Mouse (Mus musculus) heart, postnatal 36 days (tissue): ENCODE results near the gene Phyhipl. TPM values are rescaled to one million over a fixed set of nuclear protein-coding genes. Genes with fewer than 3 reads are reported as not detected.

ENCODE experiments used
- DNase-seq, 2 experiments: peaks; one replicate each; pipeline ENCODE4 v3.0.0; 2021 to 2022
- intact Hi-C: fragments of 180-260 bp; cut with DNase I; formaldehyde crosslinking; loops from one replicate; pipeline ENCODE4 v1.15.1; 2025
- total RNA-seq, 2 experiments: library from RNA; stranded (reverse); gene quantifications; 2 replicates each; pipeline ENCODE4 v1.2.3; 2021

Gene Phyhipl
- total RNA-seq, 2 experiments from 2014 or later, result not detected

GRCm38 (mm10) chr10:70537694-70538093 is 118.1 kb downstream of the Phyhipl start:
- intact Hi-C loops, result loop anchor here (5.0 kb wide), 1 partner anchor 90 kb away; no protein-coding TSS in a partner anchor
- DNase-seq, result no peak

GRCm38 (mm10) chr10:70535401-70535800 is 120.4 kb downstream of the Phyhipl start:
- no peak for DNase-seq
- intact Hi-C loops, result loop anchor here (5.0 kb wide), 1 partner anchor 88 kb away; no protein-coding TSS in a partner anchor

- no peak for DNase-seq
- intact Hi-C loops, result no loop called here
Observed at GRCm38 (mm10) chr10:70534571-70534970, 121.2 kb downstream of the Phyhipl start.

- intact Hi-C loops, result no loop called here
- DNase-seq, result no peak
Observed at GRCm38 (mm10) chr10:70533986-70534385, 121.8 kb downstream of the Phyhipl start.

GRCm38 (mm10) chr10:70533301-70533781 is 122.4 kb downstream of the Phyhipl start:
- peak; percentile 18 to 38 for DNase-seq
- intact Hi-C loops, result no loop called here

GRCm38 (mm10) chr10:70532249-70532648 is 123.5 kb downstream of the Phyhipl start:
- intact Hi-C loops, result no loop called here
- DNase-seq, result no peak

- intact Hi-C loops, result no loop called here
- no peak for DNase-seq
Observed at GRCm38 (mm10) chr10:70530185-70530823, 125.5 kb downstream of the Phyhipl start.

GRCm38 (mm10) chr10:70521379-70521778 is 134.4 kb downstream of the Phyhipl start:
- intact Hi-C loops, result no loop called here
- DNase-seq, result no peak

GRCm38 (mm10) chr10:70520143-70521131 is 135.3 kb downstream of the Phyhipl start:
- DNase-seq, result peak; percentile 30 to 45
- intact Hi-C loops, result no loop called here

- DNase-seq, result peak in 1 of 2 experiments; percentile 0
- intact Hi-C loops, result no loop called here
Observed at GRCm38 (mm10) chr10:70519640-70520099, 136.1 kb downstream of the Phyhipl start.

GRCm38 (mm10) chr10:70516661-70517060 is 139.1 kb downstream of the Phyhipl start:
- DNase-seq, result no peak
- intact Hi-C loops, result no loop called here

- DNase-seq, result no peak
- intact Hi-C loops, result no loop called here
Observed at GRCm38 (mm10) chr10:70514848-70515247, 140.9 kb downstream of the Phyhipl start.

GRCm38 (mm10) chr10:70507880-70508279 is 147.9 kb downstream of the Phyhipl start:
- DNase-seq, result peak in 1 of 2 experiments; percentile 2
- intact Hi-C loops, result loop anchor here (5.0 kb wide), 1 partner anchor 54 kb away; no protein-coding TSS in a partner anchor

Other genes with a start within 250 kb of the Phyhipl start
- gene Fam13c, start 215.5 kb downstream of the Phyhipl start, total RNA-seq, result 1 to 10 TPM; 4.9 to 6.3 TPM